Comparison of ENCODE assay signal across 14 mouse cellular contexts in the genomic region with DNA sequence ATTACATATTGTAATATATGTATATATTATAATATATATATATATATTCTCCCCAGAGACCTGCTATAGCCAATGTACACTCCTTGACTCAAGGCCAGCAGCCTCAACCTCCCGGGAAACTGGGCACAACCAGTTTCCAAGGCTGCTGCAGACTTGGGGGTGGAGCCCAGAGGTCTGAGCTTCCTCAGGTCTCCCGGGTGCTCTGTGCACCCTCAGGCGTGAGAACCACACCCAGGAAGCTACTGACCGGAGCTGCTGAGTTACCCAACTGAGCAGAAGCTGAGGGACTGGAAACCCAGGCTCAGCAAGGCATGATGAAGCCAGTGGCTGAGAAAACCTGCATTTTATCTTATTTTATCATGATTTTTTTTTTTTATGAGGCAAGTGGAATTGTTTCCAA. TPM values are rescaled to one million over a fixed set of nuclear protein-coding genes. Genes with fewer than 3 reads are reported as not detected.
DNase-seq lines count a peak whose midpoint lies in the region; ATAC-seq lines count a peak whose summit lies in the region.
"Had no signal": no experiment of that assay in that cellular context is flagged by ENCODE, and none has a peak within 500 bp of the region (broad histone marks: within the 10 kb centered on the region; RNA-seq: fewer than 3 reads in every experiment).

No protein-coding gene starts in this region.

- H3K9me3 ChIP-seq in kidney, embryonic 16.5 days (ENCODE audit: low read length) = no peaks in the 10 kb centered on the region
- H3K9me3 ChIP-seq in lung, embryonic 16.5 days (ENCODE audit: control insufficient read depth, low read length) = no peaks in the 10 kb centered on the region
- no peaks in the 10 kb centered on the region for H3K9me3 ChIP-seq in hindbrain, embryonic 11.5 days (ENCODE audit: control insufficient read depth, low read length)
- H3K9me3 ChIP-seq: forebrain, embryonic 13.5 days; limb, embryonic 12.5 days; midbrain, embryonic 12.5 days had no signal

- no peak overlapping the region for H3K27ac ChIP-seq in kidney, embryonic 16.5 days (ENCODE audit: low read length)
- no peak overlapping the region for H3K27ac ChIP-seq in lung, embryonic 16.5 days (ENCODE audit: low read length)
- H3K27ac ChIP-seq in hindbrain, embryonic 11.5 days (ENCODE audit: low read depth, low read length) = no peak overlapping the region
- H3K27ac ChIP-seq: forebrain, embryonic 13.5 days; midbrain, embryonic 12.5 days had no signal

- DNase-seq in kidney, adult 11 months = no peak
- DNase-seq in MN1 (ENCODE audit: low spot score) = peak; percentile 39
- DNase-seq in cerebellum, adult 11 months = no peak
- no peak for DNase-seq in right cerebral cortex, adult 18-20 months
- DNase-seq in hindbrain, embryonic 11.5 days (ENCODE audit: low spot score) = no peak

- ATAC-seq in kidney, embryonic 16.5 days (ENCODE audit: low FRiP score, low TSS enrichment) = 0 out of 2 replicates have a peak, but pooled peaks have one; percentile 21
- peak; percentile 43; the same call in 1 of the 2 replicates for ATAC-seq in lung, embryonic 16.5 days (ENCODE audit: low read depth)
- ATAC-seq in neutrophil, adult 5-6 weeks (ENCODE audit: extremely low read depth, insufficient number of reproducible peaks, low FRiP score, poor library complexity, severe bottlenecking) = peak; percentile 53
- ATAC-seq in hindbrain, embryonic 11.5 days (ENCODE audit: low FRiP score) = no peak
- ATAC-seq: forebrain, embryonic 13.5 days had no signal

- no peak overlapping the region for H3K4me2 ChIP-seq in kidney, embryonic 16.5 days (replicated peaks; ENCODE audit: low read depth, low read length)
- no peak overlapping the region for H3K4me2 ChIP-seq in lung, embryonic 16.5 days (ENCODE audit: low read depth, low read length)
- no peak overlapping the region for H3K4me2 ChIP-seq in hindbrain, embryonic 11.5 days (replicated peaks; ENCODE audit: low read depth, low read length)

- peaks cover 16% of the 10 kb centered on the region for H3K4me1 ChIP-seq in kidney, embryonic 16.5 days (ENCODE audit: insufficient read depth, low read length)
- no peaks in the 10 kb centered on the region; the same call in 1 of the 2 replicates for H3K4me1 ChIP-seq in lung, embryonic 16.5 days (replicated peaks; ENCODE audit: control insufficient read depth, insufficient read depth, low read length)
- peaks cover 4% of the 10 kb centered on the region; the same call in 1 of the 2 replicates for H3K4me1 ChIP-seq in hindbrain, embryonic 11.5 days (replicated peaks; ENCODE audit: control insufficient read depth, insufficient read depth, low read length)

- H3K9ac ChIP-seq in kidney, embryonic 16.5 days (replicated peaks; ENCODE audit: low read length) = no peak overlapping the region
- no peak overlapping the region for H3K9ac ChIP-seq in lung, embryonic 16.5 days (ENCODE audit: low read length)
- no peak overlapping the region for H3K9ac ChIP-seq in hindbrain, embryonic 11.5 days (ENCODE audit: low read depth, low read length)
- H3K9ac ChIP-seq: forebrain, embryonic 13.5 days; limb, embryonic 12.5 days; midbrain, embryonic 12.5 days had no signal

- H3K27me3 ChIP-seq in kidney, embryonic 16.5 days (ENCODE audit: insufficient read depth, low read length) = no peaks in the 10 kb centered on the region
- no peaks in the 10 kb centered on the region for H3K27me3 ChIP-seq in lung, embryonic 16.5 days (ENCODE audit: control insufficient read depth, insufficient read depth, low read depth, low read length)
- no peaks in the 10 kb centered on the region for H3K27me3 ChIP-seq in hindbrain, embryonic 11.5 days (ENCODE audit: control insufficient read depth, insufficient read depth, low read length)
- H3K27me3 ChIP-seq: forebrain, embryonic 13.5 days; midbrain, embryonic 12.5 days had no signal

- 24% methylated on average over 4 of the region's 4 CpGs for whole genome bisulfite sequencing in kidney, embryonic 16.5 days
- 25% methylated on average over 4 of the region's 4 CpGs for WGBS in lung, embryonic 16.5 days
- 56% methylated on average over 4 of the region's 4 CpGs for WGBS in hindbrain, embryonic 11.5 days

- H3K4me3 ChIP-seq in kidney, embryonic 16.5 days (ENCODE audit: low read length) = no peak overlapping the region
- no peak overlapping the region for H3K4me3 ChIP-seq in lung, embryonic 16.5 days (ENCODE audit: low read length)
- no peak overlapping the region for H3K4me3 ChIP-seq in hindbrain, embryonic 11.5 days (ENCODE audit: low read depth, low read length)
- H3K4me3 ChIP-seq: midbrain, embryonic 12.5 days had no signal

- no peaks in the 10 kb centered on the region for H3K36me3 ChIP-seq in kidney, embryonic 16.5 days (ENCODE audit: insufficient read depth, low read length)
- no peaks in the 10 kb centered on the region for H3K36me3 ChIP-seq in lung, embryonic 16.5 days (ENCODE audit: control insufficient read depth, insufficient read depth, low read length)
- no peaks in the 10 kb centered on the region for H3K36me3 ChIP-seq in hindbrain, embryonic 11.5 days (ENCODE audit: control insufficient read depth, insufficient read depth, low read length)
- H3K36me3 ChIP-seq: limb, embryonic 12.5 days; midbrain, embryonic 12.5 days had no signal

RNA-seq across cellular contexts. Expression of a gene that starts 2.9 kb away (rescaled TPM):
- polyA plus RNA-seq in kidney, embryonic 16.5 days (2015; fragmentation: Nextera tagmentation; extraction: Ambion mirVana) = 1.0 and 1.1 TPM in 2 replicates
- polyA plus RNA-seq in lung, embryonic 16.5 days (2015; fragmentation: Nextera tagmentation; extraction: Ambion mirVana) = 1.8 and 2.3 TPM in 2 replicates
- 148 and 162 TPM in 2 replicates for total RNA-seq in neutrophil, adult 5-6 weeks (2017)
- 0.25 and 0.37 TPM in 2 replicates for polyA plus RNA-seq in hindbrain, embryonic 11.5 days (2014; fragmentation: Nextera tagmentation; extraction: Ambion mirVana)
- polyA plus RNA-seq: limb, embryonic 12.5 days had no signal

RNA-seq across cellular contexts. Expression of a gene that starts 28.6 kb away (rescaled TPM):
- polyA plus RNA-seq in kidney, embryonic 16.5 days (2015; fragmentation: Nextera tagmentation; extraction: Ambion mirVana) = not detected in 2 replicates
- polyA plus RNA-seq in lung, embryonic 16.5 days (2015; fragmentation: Nextera tagmentation; extraction: Ambion mirVana) = not detected in 2 replicates
- total RNA-seq in neutrophil, adult 5-6 weeks (2017) = 0.12 TPM in 1 of 2 replicates, not detected in the other
- polyA plus RNA-seq in hindbrain, embryonic 11.5 days (2014; fragmentation: Nextera tagmentation; extraction: Ambion mirVana) = 0.13 TPM in 1 of 2 replicates, not detected in the other
- total RNA-seq: heart, postnatal 14 days had no signal
- polyA plus RNA-seq: embryonic facial prominence, embryonic 11.5 days; forebrain, embryonic 13.5 days; large intestine, adult 2 months; limb, embryonic 12.5 days; midbrain, embryonic 12.5 days had no signal

RNA-seq across cellular contexts. Expression of a gene that starts 39.4 kb away (rescaled TPM):
- 0.10 and 0.17 TPM in 2 replicates for polyA plus RNA-seq in kidney, embryonic 16.5 days (2015; fragmentation: Nextera tagmentation; extraction: Ambion mirVana)
- 0.28 and 0.35 TPM in 2 replicates for polyA plus RNA-seq in lung, embryonic 16.5 days (2015; fragmentation: Nextera tagmentation; extraction: Ambion mirVana)
- total RNA-seq in neutrophil, adult 5-6 weeks (2017) = not detected in 2 replicates
- not detected in 2 replicates for polyA plus RNA-seq in hindbrain, embryonic 11.5 days (2014; fragmentation: Nextera tagmentation; extraction: Ambion mirVana)
- polyA plus RNA-seq: embryonic facial prominence, embryonic 11.5 days; forebrain, embryonic 13.5 days; large intestine, adult 2 months had no signal
